Mouse (Mus musculus): ENCODE data around the gene Fam71f1.
"Not testable (repeated sequence)": the region's sequence is repeated elsewhere in the genome, so short reads cannot be mapped to it uniquely, and the experiment has no call there.

The Fam71f1 gene

GRCm38 (mm10) chr6:29322735-29323134 lies 3.8 kb downstream of the Fam71f1 start:
- intact Hi-C loops (cut with DNase I), result no loop called here

DNA sequence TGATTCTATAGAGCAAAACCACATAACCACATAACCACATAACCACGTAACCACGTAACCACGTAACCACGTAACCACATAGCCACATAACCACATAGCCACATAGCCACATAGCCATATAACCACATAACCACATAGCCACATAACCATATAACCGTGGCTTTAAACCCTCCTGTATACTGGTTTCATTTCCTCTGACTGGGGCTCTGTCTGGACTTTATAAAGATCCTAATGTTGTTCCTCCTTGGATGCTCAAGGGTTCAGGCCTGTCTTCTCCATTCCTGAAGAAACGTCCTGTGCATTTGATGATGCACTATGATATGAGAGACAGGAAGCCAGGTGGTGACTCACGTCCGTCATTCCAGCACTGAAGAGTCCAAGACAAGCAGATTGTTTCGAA lies 8.0 kb downstream of the Fam71f1 start:
- intact Hi-C loops (cut with DNase I), result no loop called here

DNA sequence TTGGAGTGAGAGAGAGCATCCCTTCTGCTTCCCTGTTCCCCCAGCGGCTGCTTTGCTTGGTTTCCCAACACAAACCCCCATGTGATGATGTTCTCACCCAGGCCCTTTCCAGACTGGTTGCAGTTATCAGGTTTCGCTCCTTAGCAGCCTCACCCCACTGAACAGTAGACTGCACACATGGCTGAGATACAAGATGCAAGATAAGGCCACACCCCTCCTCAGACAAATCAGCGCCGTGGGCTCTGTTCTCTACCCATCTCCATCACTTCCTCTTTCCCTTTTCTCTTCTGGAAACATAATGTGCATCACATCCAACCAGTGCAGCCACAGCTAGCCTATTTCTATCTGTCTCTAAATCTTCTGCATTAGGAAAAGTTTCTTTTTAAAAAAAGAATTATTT lies 10.6 kb downstream of the Fam71f1 start:
- intact Hi-C loops (cut with DNase I), result no loop called here

DNA sequence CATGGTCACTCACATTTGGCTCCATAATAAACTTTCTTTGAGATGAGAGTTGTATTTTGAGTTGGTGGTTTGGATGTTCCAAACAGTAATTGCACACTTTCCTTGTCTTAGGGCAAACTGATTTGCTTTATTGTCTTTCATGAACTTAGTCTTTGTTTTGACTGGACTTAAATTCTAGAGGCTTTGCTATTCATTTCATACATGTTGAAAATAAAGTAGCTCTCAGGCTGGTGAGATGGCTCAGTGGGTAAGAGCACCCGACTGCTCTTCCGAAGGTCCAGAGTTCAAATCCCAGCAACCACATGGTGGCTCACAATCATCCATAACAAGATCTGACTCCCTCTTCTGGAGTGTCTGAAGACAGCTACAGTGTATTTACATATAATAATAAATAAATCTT lies 27.6 kb downstream of the Fam71f1 start:
- intact Hi-C loops (cut with DNase I), result not testable (repeated sequence)

- intact Hi-C loops (cut with DNase I), result no loop called here
Observed at GRCm38 (mm10) chr6:29347189-29347588, 28.2 kb downstream of the Fam71f1 start.

GRCm38 (mm10) chr6:29347665-29348370 lies 28.9 kb downstream of the Fam71f1 start, which contains the start of gene Calu:
TSS of gene Calu (plus strand) at chr6:29348069.
- intact Hi-C loops (cut with DNase I), result no loop called here

DNA sequence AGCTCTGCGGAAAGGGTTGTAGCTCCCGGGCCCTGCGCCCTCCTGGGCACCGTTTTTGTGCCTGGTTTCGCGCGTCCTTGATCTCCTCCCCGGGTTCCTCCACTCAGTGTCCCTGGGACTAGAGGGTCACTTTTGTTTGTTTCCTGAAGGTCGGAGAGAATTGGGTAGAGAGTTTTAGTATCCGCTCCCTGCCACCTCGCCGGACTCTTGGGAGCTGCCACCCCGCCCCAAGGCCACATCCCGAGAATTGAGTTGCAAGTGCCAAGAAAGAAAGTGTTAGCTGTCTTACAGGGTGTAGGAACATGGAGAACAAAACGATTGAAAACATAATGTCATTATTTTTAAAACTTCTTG lies 29.4 kb downstream of the Fam71f1 start:
- intact Hi-C loops (cut with DNase I), result no loop called here

DNA sequence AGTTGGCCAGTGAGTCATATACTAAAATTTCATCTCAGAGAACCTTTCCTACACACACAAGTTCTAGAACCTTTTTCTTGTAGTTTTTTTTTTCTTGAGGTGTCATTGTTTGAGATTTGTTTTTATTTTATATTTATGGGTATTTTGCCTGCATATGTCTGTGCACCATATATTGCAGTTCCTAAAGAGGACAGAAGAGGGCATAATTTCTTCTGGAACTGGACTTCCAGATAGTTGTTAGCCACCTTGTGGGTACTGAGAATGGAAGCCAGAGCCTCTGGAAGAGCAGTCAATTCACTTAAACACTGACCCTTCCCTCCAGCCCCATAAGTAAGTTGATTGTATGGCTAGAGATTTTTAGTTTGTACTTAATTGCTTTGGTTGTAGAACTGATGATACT lies 32.7 kb downstream of the Fam71f1 start:
- intact Hi-C loops (cut with DNase I), result no loop called here

GRCm38 (mm10) chr6:29352816-29353215 lies 33.9 kb downstream of the Fam71f1 start:
- intact Hi-C loops (cut with DNase I), result no loop called here

- intact Hi-C loops (cut with DNase I), result no loop called here
Observed at GRCm38 (mm10) chr6:29359386-29359785, 40.4 kb downstream of the Fam71f1 start.

- intact Hi-C loops (cut with DNase I), result loop anchor here (10.0 kb wide), 1 partner anchor 205 kb away; no protein-coding TSS in a partner anchor
Observed at GRCm38 (mm10) chr6:29360211-29360610, 41.3 kb downstream of the Fam71f1 start.

DNA sequence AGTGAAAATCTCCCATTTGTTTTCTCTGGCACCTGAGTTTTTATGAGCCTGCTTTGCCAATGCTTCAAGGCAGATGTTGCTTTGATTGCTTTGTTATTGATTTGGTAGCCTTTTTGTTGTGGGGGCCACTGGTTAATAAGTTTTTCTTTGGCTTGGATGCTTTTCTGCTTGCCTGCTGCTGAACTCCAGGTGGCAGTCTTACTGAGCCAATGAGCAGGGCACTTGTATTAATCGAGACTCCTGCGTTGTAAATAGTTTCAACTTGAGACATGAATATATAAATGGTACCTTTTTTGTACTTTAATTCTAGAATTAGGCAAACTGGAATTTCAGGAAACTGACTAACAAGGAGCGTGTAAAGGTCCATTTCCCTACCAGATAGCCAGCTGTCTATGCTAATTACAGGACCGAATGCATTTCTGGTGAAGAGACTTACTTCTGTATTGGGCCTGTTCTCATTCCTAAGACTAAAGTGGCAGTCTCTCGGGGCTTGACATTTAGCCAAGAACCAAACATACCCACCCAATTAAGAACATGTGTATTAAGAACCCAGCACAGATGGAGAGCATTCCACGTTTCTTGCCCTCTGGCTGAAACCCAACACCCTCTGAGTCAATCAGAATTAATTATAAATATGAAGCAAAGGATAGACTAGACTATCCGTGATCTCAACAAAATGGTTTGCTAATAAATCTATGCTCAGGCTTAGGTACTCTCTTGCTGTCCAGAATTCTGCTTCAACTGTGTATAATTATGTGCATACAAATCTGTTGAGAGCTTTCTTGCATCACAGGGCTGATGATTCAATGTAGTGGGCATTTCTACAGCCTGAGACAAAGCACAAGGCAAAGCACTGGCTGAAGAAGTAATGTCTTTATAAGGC lies 43.5 kb downstream of the Fam71f1 start:
- intact Hi-C loops (cut with DNase I), result loop anchor here (10.0 kb wide), 1 partner anchor 202 kb away; no protein-coding TSS in a partner anchor

GRCm38 (mm10) chr6:29363129-29363515 lies 44.2 kb downstream of the Fam71f1 start:
- intact Hi-C loops (cut with DNase I), result loop anchor here (10.0 kb wide), 1 partner anchor 202 kb away; no protein-coding TSS in a partner anchor

GRCm38 (mm10) chr6:29365277-29365676 lies 46.3 kb downstream of the Fam71f1 start:
- intact Hi-C loops (cut with DNase I), result loop anchor here (10.0 kb wide), 1 partner anchor 200 kb away; no protein-coding TSS in a partner anchor

GRCm38 (mm10) chr6:29377386-29377785 lies 58.4 kb downstream of the Fam71f1 start:
- intact Hi-C loops (cut with DNase I), result no loop called here

- intact Hi-C loops (cut with DNase I), result no loop called here
Observed at GRCm38 (mm10) chr6:29378678-29379077, 59.7 kb downstream of the Fam71f1 start.

- intact Hi-C loops (cut with DNase I), result no loop called here
Observed at GRCm38 (mm10) chr6:29379954-29380353, 61.0 kb downstream of the Fam71f1 start.

DNA sequence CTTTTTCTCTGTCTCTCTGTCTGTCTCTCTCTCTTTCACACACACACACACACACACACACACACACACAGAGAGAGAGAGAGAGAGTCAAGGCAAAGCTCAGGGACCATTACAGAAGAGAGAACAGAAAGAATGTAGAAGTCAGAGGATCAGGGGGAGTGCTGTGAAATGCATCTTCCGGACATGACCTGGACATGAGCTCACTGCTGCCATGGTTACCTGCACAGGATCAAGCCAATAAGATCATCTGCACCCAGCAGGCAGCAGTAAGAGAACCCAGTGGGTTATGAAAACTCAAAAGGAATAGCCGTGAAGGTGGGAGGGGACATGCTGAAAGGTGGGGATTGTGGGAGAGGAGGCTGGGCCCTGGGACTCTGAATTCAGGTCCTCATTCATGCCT lies 63.5 kb downstream of the Fam71f1 start:
- intact Hi-C loops (cut with DNase I), result no loop called here
